Mouse (Mus musculus): Measurements from ENCODE around the gene Trim2.

GRCm38 (mm10) chr3:84180304-84180703, 126.4 kb downstream of the Trim2 start:
- TF ChIP-seq POLR2A (IDR thresholded peaks at IDR 0.05; ENCODE audit: control insufficient read depth, low read depth, low read length): no peak
- no peak for TF ChIP-seq CTCF (IDR thresholded peaks at IDR 0.05; ENCODE audit: control insufficient read depth, insufficient read depth, insufficient replicate concordance, low read depth, low read length)

All from testis, adult 2 months (tissue).